In the genomic region with DNA sequence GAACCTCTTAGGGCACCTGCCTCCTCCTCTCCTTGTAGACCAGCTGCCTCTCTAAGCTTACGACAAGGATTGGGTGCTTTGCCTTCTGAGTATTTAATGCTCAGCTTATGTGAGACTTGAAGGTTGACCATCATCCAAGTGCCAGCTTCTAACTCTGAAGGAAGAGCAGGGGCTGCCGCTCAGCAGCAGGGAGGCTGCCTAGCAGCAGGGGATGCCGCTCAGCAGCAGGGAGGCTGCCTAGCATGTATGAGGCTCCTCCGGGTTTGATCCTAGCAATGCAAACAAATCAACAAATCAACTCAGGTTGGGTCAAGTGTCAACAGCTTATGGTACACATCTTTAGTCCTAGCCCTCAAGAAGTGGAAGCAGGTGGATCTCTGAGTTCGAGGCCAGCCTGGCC, we compare ENCODE assay signal across 25 mouse cellular contexts. TPM values are rescaled to one million over a fixed set of nuclear protein-coding genes. Genes with fewer than 3 reads are reported as not detected.
"Had no signal": no experiment of that assay in that cellular context is flagged by ENCODE, and none has a peak within 500 bp of the region (broad histone marks: within the 10 kb centered on the region; RNA-seq: fewer than 3 reads in every experiment).

No protein-coding gene starts in this region.

- H3K27ac ChIP-seq: neural tube, embryonic 15.5 days; stomach, embryonic 15.5 days; stomach, postnatal 0 days had no signal

- H3K36me3 ChIP-seq: neural tube, embryonic 13.5 days; neural tube, embryonic 15.5 days; stomach, embryonic 15.5 days had no signal

- H3K4me1 ChIP-seq: stomach, embryonic 15.5 days had no signal

- DNase-seq: retina, postnatal 1 day; right cerebral cortex, adult 18-20 months; right cerebral cortex, postnatal 14 days; right cerebral cortex, postnatal 25 days; right cerebral cortex, postnatal 4 days; spleen, adult 18-20 months; thymus, adult 18-20 months; thymus, adult 2 months; thymus, postnatal 14 days; thymus, postnatal 25 days; thymus, postnatal 36 days; thymus, postnatal 4 days had no signal

- H3K9me3 ChIP-seq: neural tube, embryonic 13.5 days; neural tube, embryonic 15.5 days; stomach, embryonic 15.5 days had no signal

- H3K4me3 ChIP-seq: neural tube, embryonic 13.5 days; neural tube, embryonic 15.5 days; stomach, embryonic 15.5 days had no signal

- H3K27me3 ChIP-seq: neural tube, embryonic 13.5 days; neural tube, embryonic 15.5 days; stomach, embryonic 15.5 days had no signal

RNA-seq across cellular contexts. Expression of gene Tlx3, which starts 28.7 kb away (rescaled TPM):
- total RNA-seq: neutrophil, adult 5-6 weeks had no signal
- polyA plus RNA-seq: small intestine, adult 2 months; spleen, adult 2 months; stomach, embryonic 14.5 days; stomach, embryonic 16.5 days; stomach, postnatal 0 days; testis, adult 2 months; thymus, postnatal 0 days; urinary bladder, adult 2 months had no signal

RNA-seq across cellular contexts. Expression of gene Gm12117, which starts 44.5 kb away (rescaled TPM):
- total RNA-seq: neutrophil, adult 5-6 weeks had no signal
- polyA plus RNA-seq: neural tube, embryonic 13.5 days; neural tube, embryonic 14.5 days; neural tube, embryonic 15.5 days; small intestine, adult 2 months; spleen, adult 2 months; stomach, embryonic 14.5 days; stomach, embryonic 15.5 days; stomach, embryonic 16.5 days; stomach, postnatal 0 days; testis, adult 2 months; thymus, adult 2 months; thymus, postnatal 0 days; urinary bladder, adult 2 months had no signal
